Mouse (Mus musculus) WW6 (cell line): ENCODE results near the gene Ptprn2.

ENCODE experiments used
- DNase-seq: peaks from one replicate; pipeline ENCODE4 v3.0.0-alpha.2; 2013; ENCODE audit warnings: low read depth, low spot score

The Ptprn2 gene

GRCm38 (mm10) chr12:117318229-117318628 lies 832.7 kb downstream of the Ptprn2 start:
- no peak for DNase-seq

DNA sequence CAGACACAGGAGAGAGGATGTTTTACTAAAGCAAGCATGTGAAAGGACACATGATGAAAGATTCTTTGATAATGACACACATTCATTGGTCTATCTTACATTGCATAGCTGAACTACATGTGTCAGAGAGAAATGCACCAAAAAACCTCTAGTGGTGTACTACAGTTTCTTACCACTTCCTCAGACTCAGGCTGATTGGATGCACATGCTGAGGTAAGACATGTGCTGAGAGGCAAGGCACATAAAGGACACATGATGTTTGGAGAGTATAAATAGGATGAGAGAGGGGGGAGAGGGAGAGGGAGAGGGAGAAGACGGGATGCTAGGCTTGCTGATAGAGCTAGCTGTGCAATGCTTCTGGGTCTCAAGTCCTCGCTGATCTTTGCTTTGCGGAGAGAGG lies 837.5 kb downstream of the Ptprn2 start:
- DNase-seq: no peak
